Mouse (Mus musculus): ENCODE measurements around the gene Cnpy4.

Cnpy4 gene

DNA sequence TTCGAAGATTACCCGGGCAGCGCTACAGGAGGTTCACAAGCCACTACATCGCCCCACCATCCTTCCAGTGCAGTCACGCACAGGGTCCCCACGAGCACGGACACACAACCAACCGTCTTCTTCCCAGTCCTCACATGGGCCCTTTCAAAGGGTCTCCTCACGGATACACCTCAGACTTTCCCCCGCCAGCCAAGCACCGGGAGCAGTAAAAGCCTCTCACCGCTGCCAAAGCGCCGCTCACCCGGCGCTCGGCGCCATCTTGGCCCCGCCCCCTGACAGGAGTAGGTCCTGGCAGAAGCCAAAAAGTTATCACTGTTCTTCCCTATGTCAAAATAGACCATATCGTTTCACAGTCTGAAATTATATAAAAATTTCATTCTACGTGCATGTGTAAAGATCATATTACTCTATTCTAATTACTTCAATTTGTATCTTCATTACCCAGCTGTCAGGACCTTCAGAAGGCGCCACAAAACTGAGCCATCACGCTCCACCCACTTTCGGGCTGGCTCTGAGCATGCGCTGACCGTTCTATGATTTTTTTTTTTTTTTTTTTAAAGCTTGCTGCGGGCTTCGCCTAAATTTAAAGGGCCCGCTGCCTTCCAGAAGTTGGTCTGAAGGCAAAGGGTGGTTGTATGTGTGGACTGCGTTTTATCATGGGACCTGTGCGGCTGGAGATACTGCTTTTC is at the start of gene Cnpy4, which contains the start of gene Taf6:
Cnpy4 (plus strand) TSS at position 536 of the 689 bp plus-strand sequence.
Taf6 (minus strand) TSS at position 502 of the 689 bp plus-strand sequence.
- peak; percentile 99 for DNase-seq

GRCm38 (mm10) chr5:138137935-138138549 is 49.2 kb upstream of the Cnpy4 start:
- DNase-seq: no peak

- no peak for DNase-seq
These were observed 48.7 kb upstream of the Cnpy4 start for GRCm38 (mm10) chr5:138138585-138138984.

GRCm38 (mm10) chr5:138154390-138154789 is 32.9 kb upstream of the Cnpy4 start:
- no peak for DNase-seq

- DNase-seq: peak; percentile 99
These were observed 31.8 kb upstream of the Cnpy4 start, which contains the start of gene Zfp113 for GRCm38 (mm10) chr5:138155443-138155976. TSS of gene Zfp113 (minus strand) at chr5:138155744.

GRCm38 (mm10) chr5:138160224-138160762 is 27.0 kb upstream of the Cnpy4 start:
- peak; percentile 85 for DNase-seq

GRCm38 (mm10) chr5:138160842-138161665 is 26.2 kb upstream of the Cnpy4 start, which contains the start of gene Cops6:
TSS of gene Cops6 (plus strand) at chr5:138161071.
- peak; percentile 99 for DNase-seq

DNA sequence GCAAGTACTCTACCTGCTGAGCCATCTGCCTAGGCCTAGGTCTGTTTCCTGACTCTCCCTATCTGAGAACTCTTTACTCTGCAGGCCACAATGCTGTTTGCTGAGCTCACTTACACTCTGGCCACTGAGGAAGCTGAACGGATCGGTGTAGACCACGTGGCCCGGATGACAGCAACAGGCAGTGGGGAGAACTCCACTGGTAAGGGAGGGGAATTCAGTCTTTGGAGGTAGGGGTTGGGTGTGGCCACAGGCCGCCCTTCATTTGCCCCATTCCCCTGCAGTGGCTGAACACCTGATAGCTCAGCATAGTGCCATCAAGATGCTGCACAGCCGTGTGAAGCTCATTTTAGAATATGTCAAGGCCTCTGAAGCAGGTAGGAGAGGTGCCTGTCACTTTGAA is 24.2 kb upstream of the Cnpy4 start:
- DNase-seq: peak; percentile 84

DNA sequence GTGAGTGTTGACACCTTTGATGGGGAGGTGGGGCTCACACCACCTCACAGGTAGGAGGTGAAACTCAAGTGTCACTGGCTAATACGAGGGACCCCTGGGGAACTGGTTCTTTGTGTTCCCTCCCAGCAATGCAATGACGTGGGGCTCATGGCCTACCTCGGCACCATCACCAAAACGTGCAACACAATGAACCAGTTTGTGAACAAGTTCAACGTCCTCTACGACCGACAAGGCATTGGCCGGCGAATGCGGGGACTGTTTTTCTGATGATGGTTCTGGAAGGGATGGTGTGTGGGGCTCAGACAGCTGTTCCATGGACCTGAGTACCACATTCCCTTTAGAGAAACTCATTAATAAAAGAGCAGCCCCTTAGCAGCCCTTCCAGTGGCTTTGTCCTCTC is 23.7 kb upstream of the Cnpy4 start:
- peak; percentile 79 for DNase-seq

GRCm38 (mm10) chr5:138165594-138165993 is 21.7 kb upstream of the Cnpy4 start:
- no peak for DNase-seq

DNA sequence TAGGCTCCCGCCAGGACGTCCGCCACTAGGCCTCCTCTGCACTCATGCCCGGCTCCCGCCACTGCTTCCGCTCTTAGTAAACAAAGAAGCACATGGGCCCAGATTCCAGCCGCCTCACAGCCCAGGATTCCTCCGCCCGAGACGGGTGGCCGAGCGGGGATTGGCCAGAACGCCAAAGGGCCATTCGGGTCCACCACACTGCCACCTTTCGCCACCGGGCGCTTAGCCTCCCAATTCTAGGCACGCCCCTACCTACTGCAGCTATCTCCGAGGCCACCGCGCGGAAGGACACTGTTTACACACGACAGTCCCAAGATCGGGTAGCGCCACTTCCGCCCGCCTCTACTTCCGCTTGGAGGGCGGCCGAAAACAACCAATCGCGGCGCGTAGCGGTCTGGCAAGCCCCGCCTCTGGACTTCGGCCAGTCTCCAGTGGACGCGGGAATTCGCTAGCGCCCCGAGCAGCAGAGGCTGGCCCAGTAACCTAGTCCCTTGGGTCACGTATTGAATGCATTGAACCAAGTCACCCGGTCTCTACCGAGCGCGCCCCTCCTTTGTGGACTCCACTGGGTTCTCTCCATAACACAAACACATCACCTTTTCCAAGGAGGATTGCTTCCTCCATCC is 16.2 kb upstream of the Cnpy4 start:
- DNase-seq: peak; percentile 100

DNA sequence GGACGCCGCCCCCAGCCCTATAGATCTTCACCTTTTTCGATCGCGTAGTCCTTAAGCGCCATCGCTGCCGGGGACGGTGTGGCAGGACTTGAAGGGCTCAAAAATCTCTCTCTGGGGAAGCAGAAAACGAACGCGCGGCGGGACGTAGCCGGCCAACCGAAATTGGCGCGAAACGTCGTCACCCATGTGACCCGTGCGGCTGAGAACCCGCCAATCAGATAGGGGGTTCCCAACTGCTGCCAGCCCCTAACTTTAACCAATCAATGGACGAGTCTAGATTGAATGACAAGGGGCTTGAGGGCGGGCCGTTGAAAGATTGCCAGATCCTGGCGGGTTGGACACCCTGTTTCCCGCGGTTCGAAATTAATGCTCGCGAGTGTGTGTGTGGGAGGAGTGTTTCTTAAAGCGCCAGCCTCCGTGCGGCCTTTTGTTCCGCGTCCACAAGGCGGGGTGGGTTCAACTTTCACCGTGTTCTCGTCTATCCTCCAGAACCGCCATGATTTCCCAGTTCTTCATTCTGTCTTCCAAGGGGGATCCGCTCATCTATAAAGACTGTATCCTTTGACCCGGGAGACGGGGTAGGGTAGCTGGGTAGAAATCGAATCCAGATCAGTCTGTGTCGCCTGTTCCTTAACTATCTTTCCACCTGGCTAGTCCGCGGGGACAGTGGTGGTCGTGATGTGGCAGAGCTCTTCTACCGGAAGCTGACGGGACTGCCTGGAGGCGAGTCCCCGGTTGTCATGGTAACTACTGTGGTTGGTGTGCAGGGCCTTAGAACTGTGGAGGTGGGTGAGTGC is 15.4 kb upstream of the Cnpy4 start, which contains the start of the genes Ap4m1 and Mcm7:
Ap4m1 (plus strand) TSS at position 308 of the 797 bp plus-strand sequence.
Mcm7 (minus strand) TSS at position 728 of the 797 bp plus-strand sequence.
- peak; percentile 100 for DNase-seq

DNA sequence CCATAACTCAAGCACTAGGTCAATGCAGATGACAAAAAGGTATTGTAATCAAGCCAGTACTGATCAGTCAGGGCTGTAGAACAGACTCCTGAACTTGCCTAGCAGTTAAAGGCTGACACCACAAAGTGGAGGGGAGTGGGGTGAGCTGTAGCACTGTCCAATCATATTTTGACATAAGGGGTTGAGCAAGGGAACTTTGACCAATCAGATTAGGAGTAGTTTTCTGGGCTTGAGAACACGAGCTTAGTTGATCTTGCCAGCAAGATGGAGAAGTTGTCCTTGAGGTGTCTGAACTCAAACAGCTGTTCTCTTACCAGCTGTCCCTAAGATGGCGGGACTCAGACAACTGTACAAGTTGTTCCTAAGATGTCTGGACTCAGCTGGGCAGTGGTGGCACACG is 14.1 kb upstream of the Cnpy4 start:
- DNase-seq: no peak

- peak; percentile 98 for DNase-seq
These were observed 499 bp downstream of the Cnpy4 start for GRCm38 (mm10) chr5:138187661-138188306.

DNA sequence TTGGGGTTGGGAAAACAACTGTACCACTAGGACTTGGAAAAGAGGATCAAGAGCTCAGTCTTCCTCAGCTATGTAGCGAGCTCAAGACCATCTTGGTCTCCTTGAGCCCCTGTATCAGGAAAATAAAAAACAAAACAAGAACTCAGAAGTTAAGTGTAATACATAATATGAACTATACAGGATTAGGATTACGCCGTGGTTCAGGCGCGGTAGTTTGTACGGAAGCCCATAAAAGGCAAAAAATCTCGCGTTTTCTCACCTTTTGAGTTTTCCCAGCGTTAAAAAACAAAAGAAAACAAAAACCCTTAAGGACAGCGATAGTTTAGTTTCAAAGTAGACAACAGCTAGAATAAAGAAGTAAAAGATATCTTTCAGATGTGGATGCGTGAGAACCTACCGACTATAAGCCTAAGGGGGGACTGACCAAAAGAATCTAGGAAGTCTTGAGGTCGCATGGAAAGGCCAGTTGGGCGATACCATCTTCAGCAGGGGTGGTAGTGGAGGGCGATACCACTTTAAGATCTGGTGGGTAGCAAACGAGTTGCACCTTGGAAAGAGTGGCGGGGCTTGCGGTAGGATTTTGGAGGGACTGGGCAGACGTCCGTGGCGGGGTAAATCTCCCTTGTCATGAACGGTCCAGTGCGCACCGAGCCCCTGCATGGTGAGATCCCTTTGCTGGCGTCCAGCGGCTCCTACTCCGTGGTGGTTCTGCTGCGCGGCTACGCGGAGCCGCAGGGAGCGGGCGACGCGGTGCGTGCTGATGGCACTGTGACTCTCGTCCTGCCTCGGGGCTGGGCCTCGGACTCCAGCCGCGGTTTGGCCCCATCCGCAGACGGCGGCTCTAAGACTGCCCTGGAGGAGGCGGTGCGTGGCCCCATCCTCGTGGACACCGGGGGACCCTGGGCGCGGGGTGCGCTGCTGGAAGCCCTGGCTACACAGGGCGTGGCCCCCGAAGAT is 6.8 kb downstream of the Cnpy4 start, which contains the start of gene Mblac1:
Mblac1 (plus strand) TSS at position 544 of the 957 bp plus-strand sequence.
- peak; percentile 98 for DNase-seq

GRCm38 (mm10) chr5:138194755-138195345 is 7.6 kb downstream of the Cnpy4 start:
- DNase-seq: no peak

GRCm38 (mm10) chr5:138195463-138195862 is 8.2 kb downstream of the Cnpy4 start:
- DNase-seq: peak; percentile 82

GRCm38 (mm10) chr5:138199576-138199975 is 12.3 kb downstream of the Cnpy4 start:
- DNase-seq: peak; percentile 68

DNA sequence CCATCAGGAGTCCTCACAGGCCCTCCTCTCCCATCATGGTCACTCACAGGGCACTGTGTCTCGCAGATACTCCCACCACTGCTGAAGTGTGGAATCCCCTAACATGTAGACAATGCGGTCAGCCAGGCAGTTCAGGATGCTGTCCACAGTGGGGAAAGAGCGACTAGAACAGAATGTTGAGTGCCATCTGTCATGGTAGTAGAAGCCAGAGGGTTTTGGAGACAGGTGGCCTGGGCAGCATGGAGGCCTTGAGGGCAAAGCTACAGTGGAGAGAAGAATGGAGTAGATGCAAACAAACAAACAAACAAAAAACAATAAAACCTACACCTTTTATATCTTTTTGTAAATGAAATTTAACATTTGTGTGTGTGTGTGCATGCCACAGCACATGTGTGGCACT is 14.8 kb downstream of the Cnpy4 start:
- DNase-seq: no peak
